Mouse (Mus musculus) central nervous system, embryonic 14 days (tissue): ENCODE results near the gene Ipo5. TPM values are rescaled to one million over a fixed set of nuclear protein-coding genes. Genes with fewer than 3 reads are reported as not detected.

Source experiments
- polyA plus RNA-seq: library from polyadenylated mRNA; depleted of rRNA; stranded (reverse); fragments of >200 nt; gene quantifications from 2 replicates; pipeline ENCODE4 v1.2.3, GENCODE M21; 2012; rRNA removed

Gene Ipo5
- 79.0 and 84.2 TPM in 2 replicates for polyA plus RNA-seq

DNA sequence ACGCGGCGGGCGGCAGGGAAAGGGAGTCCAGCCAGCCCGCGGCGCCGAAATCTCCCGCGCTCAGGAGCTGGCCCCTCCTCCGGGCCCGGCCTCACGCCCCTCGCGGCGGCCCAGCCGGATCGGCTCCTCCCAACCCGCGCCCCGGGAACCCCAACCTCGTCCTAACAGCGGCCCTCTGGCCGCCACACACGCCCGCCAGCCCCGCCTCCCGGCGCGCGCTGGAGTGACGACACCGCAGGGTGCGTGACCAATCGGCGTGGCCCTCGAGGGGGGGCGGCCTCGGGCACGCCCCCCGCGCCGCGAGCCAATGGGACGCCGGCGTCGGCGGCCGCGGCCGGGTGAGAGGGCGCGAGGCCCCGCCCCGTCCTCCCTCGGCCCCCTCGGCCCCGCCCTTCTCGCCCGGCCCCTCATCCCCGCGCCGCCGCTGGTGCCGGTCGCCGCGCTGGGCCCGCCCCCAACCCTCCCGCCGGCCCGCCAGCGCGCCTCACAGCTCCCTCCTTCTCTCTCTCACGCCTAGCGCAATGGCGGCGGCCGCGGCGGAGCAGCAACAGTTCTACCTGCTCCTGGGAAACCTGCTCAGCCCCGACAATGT lies at the start of gene Ipo5:
Gene Ipo5, plus strand, starts transcription at position 492 of the 592 bp plus-strand sequence.

Other genes with a start within 250 kb of the Ipo5 start
- gene Farp1, start 124.0 kb downstream of the Ipo5 start, polyA plus RNA-seq, result 53.4 and 65.5 TPM in 2 replicates